Mouse (Mus musculus) intestine, embryonic 14.5 days (tissue): ENCODE data around the gene Pip4k2c. TPM values are rescaled to one million over a fixed set of nuclear protein-coding genes. Genes with fewer than 3 reads are reported as not detected.
"Not testable (repeated sequence)": the region's sequence is repeated elsewhere in the genome, so short reads cannot be mapped to it uniquely, and the experiment has no call there.

ENCODE experiments used
- ATAC-seq: fragments of 200-750 bp; cut with Nextera tagmentation; replicated peaks from 2 replicates; pipeline ENCODE4 v1.8.0; 2017; ENCODE audit warnings: low read depth, moderate number of reproducible peaks, moderate TSS enrichment, moderate library complexity; ENCODE audit not compliant: low FRiP score, low TSS enrichment
- DNase-seq: peaks from one replicate; pipeline ENCODE4 v3.0.0-alpha.2; 2018; ENCODE audit warnings: low spot score
- H3K27ac ChIP-seq: fragments of 300-500 bp; sonication (generic); 2 replicates; pipeline ENCODE4 v1.5.1; 2014; ENCODE audit warnings: low read depth, mild to moderate bottlenecking, control low read depth
- H3K27me3 ChIP-seq: fragments of 300-500 bp; sonication (generic); replicated peaks from 2 replicates; pipeline ENCODE4 v1.6.1; 2014; ENCODE audit warnings: low read length, control low read depth; ENCODE audit not compliant: control insufficient read depth, insufficient read depth
- H3K36me3 ChIP-seq: fragments of 300-500 bp; sonication (generic); 2 replicates; pipeline ENCODE4 v1.6.1; 2014; ENCODE audit warnings: low read length, control low read depth; ENCODE audit not compliant: control insufficient read depth, insufficient read depth
- H3K4me1 ChIP-seq: fragments of 300-500 bp; sonication (generic); replicated peaks from 2 replicates; pipeline ENCODE4 v1.6.1; 2014; ENCODE audit warnings: low read length, control low read depth, mixed read lengths; ENCODE audit not compliant: control insufficient read depth, insufficient read depth
- H3K4me2 ChIP-seq: fragments of 300-500 bp; sonication (generic); 2 replicates; pipeline ENCODE4 v1.6.1; 2014; ENCODE audit warnings: low read length
- H3K4me3 ChIP-seq: fragments of 300-500 bp; sonication (generic); 2 replicates; pipeline ENCODE4 v1.5.1; 2014; ENCODE audit warnings: low read depth, low read length, control low read depth, mixed read lengths
- H3K9ac ChIP-seq: fragments of 300-500 bp; sonication (generic); 2 replicates; pipeline ENCODE4 v1.6.1; 2014; ENCODE audit warnings: mild to moderate bottlenecking, low read length
- H3K9me3 ChIP-seq: fragments of 300-500 bp; sonication (generic); 2 replicates; pipeline ENCODE4 v1.6.1; 2016; ENCODE audit warnings: low read length, control low read depth; ENCODE audit not compliant: control insufficient read depth
- WGBS: fragments of 180-500 bp; shearing (Covaris S2); extraction: QIAGEN DNeasy Blood & Tissue Kit; methylation state at CpG from one replicate; pipeline ENCODE4 v1.1.7; 2014; 5-methylcytosine and 5-hydroxymethylcytosine counted together
- polyA plus RNA-seq: library from polyadenylated mRNA; unstranded; fragments of >200 nt; fragmentation: Nextera tagmentation; extraction: Ambion mirVana; gene quantifications from 2 replicates; pipeline ENCODE4 v1.2.1, GENCODE M21; 2014

Gene Pip4k2c
- polyA plus RNA-seq, 1 experiment from 2014 or later = 25.9 TPM

- ATAC-seq = no peak
- DNase-seq = no peak
- Histone ChIP-seq H3K4me3 (no peak overlapping the region), H3K4me2 (no peak overlapping the region), H3K9ac (no peak overlapping the region), H3K4me1 (peaks cover 4% of the 10 kb centered on the region; the same call in 1 of the 2 replicates), H3K36me3 (no peaks in the 10 kb centered on the region), H3K27ac (no peak overlapping the region), H3K9me3 (no peaks in the 10 kb centered on the region), H3K27me3 (no peaks in the 10 kb centered on the region)
- WGBS = 85% methylated on average over 9 of the region's 9 CpGs
These were observed 51.3 kb downstream of the Pip4k2c start for GRCm38 (mm10) chr10:127160081-127160480.

GRCm38 (mm10) chr10:127158471-127158870, 52.9 kb downstream of the Pip4k2c start:
- no peak overlapping the region for H3K4me3 ChIP-seq
- H3K36me3 ChIP-seq = no peaks in the 10 kb centered on the region
- H3K9ac ChIP-seq = no peak overlapping the region
- no peak overlapping the region for H3K4me2 ChIP-seq
- H3K9me3 ChIP-seq = no peaks in the 10 kb centered on the region
- ATAC-seq (no peak), DNase-seq (no peak)
- H3K27ac ChIP-seq = no peak overlapping the region
- 56% methylated on average over 3 of the region's 3 CpGs for WGBS
- no peaks in the 10 kb centered on the region for H3K4me1 ChIP-seq
- no peaks in the 10 kb centered on the region for H3K27me3 ChIP-seq

GRCm38 (mm10) chr10:127156511-127156910, 54.9 kb downstream of the Pip4k2c start:
- no peaks in the 10 kb centered on the region for H3K27me3 ChIP-seq
- H3K27ac ChIP-seq = no peak overlapping the region
- H3K4me2 ChIP-seq = no peak overlapping the region
- WGBS = 60% methylated on average over 1 of the region's 1 CpGs
- no peak overlapping the region for H3K4me3 ChIP-seq
- no peaks in the 10 kb centered on the region for H3K4me1 ChIP-seq
- H3K9ac ChIP-seq = no peak overlapping the region
- ATAC-seq (no peak), DNase-seq (no peak)
- no peaks in the 10 kb centered on the region for H3K9me3 ChIP-seq
- no peaks in the 10 kb centered on the region for H3K36me3 ChIP-seq

GRCm38 (mm10) chr10:127156089-127156488, 55.3 kb downstream of the Pip4k2c start:
- Histone ChIP-seq H3K9me3 (no peaks in the 10 kb centered on the region), H3K27ac (peak overlapping the region; percentile 18; the same call in 1 of the 2 replicates), H3K27me3 (no peaks in the 10 kb centered on the region), H3K4me1 (no peaks in the 10 kb centered on the region), H3K9ac (no peak overlapping the region), H3K4me2 (no peak overlapping the region), H3K36me3 (no peaks in the 10 kb centered on the region), H3K4me3 (no peak overlapping the region)
- peak; percentile 21; the same call in 1 of the 2 replicates for ATAC-seq
- no peak for DNase-seq
- WGBS = 64% methylated on average over 1 of the region's 1 CpGs

- 88% methylated on average over 5 of the region's 5 CpGs for WGBS
- H3K27ac ChIP-seq = no peak overlapping the region
These were observed 56.7 kb downstream of the Pip4k2c start for GRCm38 (mm10) chr10:127154652-127155051.

GRCm38 (mm10) chr10:127154241-127154640, 57.1 kb downstream of the Pip4k2c start:
- Histone ChIP-seq H3K9ac (no peak overlapping the region), H3K4me2 (no peak overlapping the region), H3K36me3 (no peaks in the 10 kb centered on the region), H3K27me3 (no peaks in the 10 kb centered on the region), H3K4me3 (no peak overlapping the region), H3K9me3 (no peaks in the 10 kb centered on the region), H3K4me1 (no peaks in the 10 kb centered on the region), H3K27ac (no peak overlapping the region)
- ATAC-seq (no peak), DNase-seq (no peak)
- WGBS = 87% methylated on average over 2 of the region's 2 CpGs

More at GRCm38 (mm10) chr10:127154652-127155051, 56.7 kb downstream of the Pip4k2c start:
- ATAC-seq = no peak
- Histone ChIP-seq H3K36me3 (no peaks in the 10 kb centered on the region), H3K4me2 (no peak overlapping the region), H3K4me1 (no peaks in the 10 kb centered on the region), H3K27me3 (no peaks in the 10 kb centered on the region), H3K9me3 (no peaks in the 10 kb centered on the region), H3K4me3 (no peak overlapping the region), H3K9ac (no peak overlapping the region)
- no peak for DNase-seq

GRCm38 (mm10) chr10:127153323-127153722, 58.1 kb downstream of the Pip4k2c start:
- H3K4me2 ChIP-seq = no peak overlapping the region
- H3K4me3 ChIP-seq = no peak overlapping the region
- H3K36me3 ChIP-seq = no peaks in the 10 kb centered on the region
- H3K9me3 ChIP-seq = no peaks in the 10 kb centered on the region
- ATAC-seq (no peak), DNase-seq (no peak)
- H3K4me1 ChIP-seq = no peaks in the 10 kb centered on the region
- H3K27ac ChIP-seq = no peak overlapping the region
- no peaks in the 10 kb centered on the region for H3K27me3 ChIP-seq
- whole genome bisulfite sequencing = 94% methylated on average over 7 of the region's 7 CpGs
- no peak overlapping the region for H3K9ac ChIP-seq

GRCm38 (mm10) chr10:127152556-127152955, 58.8 kb downstream of the Pip4k2c start:
- H3K4me1 ChIP-seq, ATAC-seq, H3K27ac ChIP-seq, DNase-seq, H3K27me3 ChIP-seq, H3K9ac ChIP-seq, H3K9me3 ChIP-seq, H3K4me2 ChIP-seq, H3K4me3 ChIP-seq, H3K36me3 ChIP-seq: not testable (repeated sequence)
- WGBS = 86% methylated on average over 10 of the region's 10 CpGs

GRCm38 (mm10) chr10:127151233-127151632, 60.2 kb downstream of the Pip4k2c start:
- H3K27me3 ChIP-seq, H3K36me3 ChIP-seq, H3K4me1 ChIP-seq, H3K4me3 ChIP-seq, ATAC-seq, H3K9ac ChIP-seq, H3K27ac ChIP-seq, DNase-seq, H3K9me3 ChIP-seq, H3K4me2 ChIP-seq: not testable (repeated sequence)
- WGBS = 92% methylated on average over 3 of the region's 3 CpGs
